Mouse (Mus musculus) heart, embryonic 14.5 days (tissue): ENCODE measurements around the gene Spata6. TPM values are rescaled to one million over a fixed set of nuclear protein-coding genes. Genes with fewer than 3 reads are reported as not detected.

Experiments used
- ATAC-seq: fragments of 200-750 bp; cut with Nextera tagmentation; 2 replicates; pipeline ENCODE4 v1.8.0; 2017; ENCODE audit warnings: low read depth, moderate TSS enrichment; ENCODE audit not compliant: insufficient number of reproducible peaks, insufficient read depth, low FRiP score
- H3K27ac ChIP-seq, 2 experiments: fragments of 200-500 bp in 1 of 2; fragments of 300-500 bp in 1 of 2; sonication (generic) in 1 of 2; replicated peaks in 1 of 2; 2 replicates each; pipeline ENCODE4 v1.5.1; 2012 to 2014; ENCODE audit warnings: low read depth in 2 of 2, low read length in 2 of 2, control low read depth in 1 of 2, mild to moderate bottlenecking in 1 of 2, mixed read lengths in 1 of 2; ENCODE audit not compliant: control insufficient read depth in 1 of 2, insufficient read depth in 1 of 2
- H3K27me3 ChIP-seq: fragments of 300-500 bp; sonication (generic); 2 replicates; pipeline ENCODE4 v1.6.1; 2014; ENCODE audit warnings: mild to moderate bottlenecking, low read length, control low read depth; ENCODE audit not compliant: control insufficient read depth, insufficient read depth
- H3K36me3 ChIP-seq: fragments of 300-500 bp; sonication (generic); 2 replicates; pipeline ENCODE4 v1.6.1; 2014; ENCODE audit warnings: mild to moderate bottlenecking, control low read depth, low read length, mixed read lengths; ENCODE audit not compliant: control insufficient read depth, insufficient read depth
- H3K4me1 ChIP-seq, 2 experiments: fragments of 200-500 bp in 1 of 2; fragments of 300-500 bp in 1 of 2; sonication (generic) in 1 of 2; 2 replicates each; pipeline ENCODE4 v1.6.1; 2012 to 2014; ENCODE audit warnings: low read length in 2 of 2, control low read depth in 1 of 2, mixed read lengths in 1 of 2; ENCODE audit not compliant: control insufficient read depth in 2 of 2, insufficient read depth in 2 of 2
- H3K4me2 ChIP-seq: fragments of 300-500 bp; sonication (generic); 2 replicates; pipeline ENCODE4 v1.6.1; 2014; ENCODE audit warnings: mild to moderate bottlenecking, low read length
- H3K4me3 ChIP-seq, 2 experiments: fragments of 200-500 bp in 1 of 2; fragments of 300-500 bp in 1 of 2; sonication (generic) in 1 of 2; 2 replicates each; pipeline ENCODE4 v1.5.1; 2012 to 2014; ENCODE audit warnings: low read length in 2 of 2, mild to moderate bottlenecking in 2 of 2, control low read depth in 1 of 2, low read depth in 1 of 2, moderate library complexity in 1 of 2; ENCODE audit not compliant: control insufficient read depth in 1 of 2, insufficient read depth in 1 of 2
- H3K9ac ChIP-seq: fragments of 300-500 bp; sonication (generic); 2 replicates; pipeline ENCODE4 v1.6.1; 2014; ENCODE audit warnings: mild to moderate bottlenecking, low read length
- H3K9me3 ChIP-seq: fragments of 300-500 bp; sonication (generic); 2 replicates; pipeline ENCODE4 v1.6.1; 2016; ENCODE audit warnings: low read length, control low read depth; ENCODE audit not compliant: control insufficient read depth
- WGBS: fragments of 180-500 bp; shearing (Covaris S2); extraction: QIAGEN DNeasy Blood & Tissue Kit; methylation state at CpG from one replicate; pipeline ENCODE4 v1.1.7; 2014; 5-methylcytosine and 5-hydroxymethylcytosine counted together
- polyA plus RNA-seq: library from polyadenylated mRNA; unstranded; fragments of >200 nt; fragmentation: Nextera tagmentation; extraction: Ambion mirVana; gene quantifications from 2 replicates; pipeline ENCODE4 v1.2.1, GENCODE M21; 2014

Spata6 gene
- polyA plus RNA-seq, 1 experiment from 2014 or later = 20.1 TPM

GRCm38 (mm10) chr4:111685951-111686350 is 33.8 kb upstream of the Spata6 start:
- peaks cover 5 to 7% of the 10 kb centered on the region in 2 experiments; a peak in 3 of 4 replicates for H3K4me1 ChIP-seq
- no peak overlapping the region for H3K9ac ChIP-seq
- H3K36me3 ChIP-seq = no peaks in the 10 kb centered on the region
- no peak overlapping the region for H3K27ac ChIP-seq
- ATAC-seq = no peak
- WGBS = 81% methylated on average over 2 of the region's 2 CpGs
- no peak overlapping the region for H3K4me2 ChIP-seq
- no peak overlapping the region for H3K4me3 ChIP-seq
- H3K27me3 ChIP-seq = no peaks in the 10 kb centered on the region
- no peaks in the 10 kb centered on the region for H3K9me3 ChIP-seq

- H3K4me2 ChIP-seq = peak overlapping the region; percentile 76
- no peak for ATAC-seq
- WGBS = 8% methylated on average over 9 of the region's 9 CpGs
- peaks cover 7 to 11% of the 10 kb centered on the region in 2 experiments; a peak in 3 of 4 replicates for H3K4me1 ChIP-seq
- H3K27ac ChIP-seq = no peak overlapping the region
- no peaks in the 10 kb centered on the region for H3K36me3 ChIP-seq
- peak overlapping the region; percentile 22; the same call in 1 of the 2 replicates for H3K9ac ChIP-seq
- peak overlapping the region; percentile 17 to 29; a peak in 2 of 4 replicates for H3K4me3 ChIP-seq
- H3K27me3 ChIP-seq = no peaks in the 10 kb centered on the region
- H3K9me3 ChIP-seq = no peaks in the 10 kb centered on the region
These were observed 32.8 kb upstream of the Spata6 start for GRCm38 (mm10) chr4:111686951-111687350.

GRCm38 (mm10) chr4:111687613-111688012 is 32.2 kb upstream of the Spata6 start:
- no peaks in the 10 kb centered on the region for H3K27me3 ChIP-seq
- no peaks in the 10 kb centered on the region for H3K36me3 ChIP-seq
- H3K4me1 ChIP-seq = peaks cover 7 to 11% of the 10 kb centered on the region in 2 experiments; a peak in 3 of 4 replicates
- H3K27ac ChIP-seq = no peak overlapping the region
- H3K9me3 ChIP-seq = no peaks in the 10 kb centered on the region
- peak overlapping the region; percentile 76 for H3K4me2 ChIP-seq
- ATAC-seq = no peak
- H3K4me3 ChIP-seq = peak overlapping the region; percentile 19 to 29; a peak in 3 of 4 replicates
- peak overlapping the region; percentile 51; the same call in 1 of the 2 replicates for H3K9ac ChIP-seq
- WGBS = 10% methylated on average over 6 of the region's 6 CpGs

- H3K27me3 ChIP-seq = no peaks in the 10 kb centered on the region
- ATAC-seq = 0 out of 2 replicates have a peak, but pooled peaks have one; percentile 75
- 41% methylated on average over 5 of the region's 5 CpGs for WGBS
These were observed 28.7 kb upstream of the Spata6 start for GRCm38 (mm10) chr4:111691057-111691543.

GRCm38 (mm10) chr4:111701381-111701780 is 18.4 kb upstream of the Spata6 start:
- WGBS = 31% methylated on average over 1 of the region's 1 CpGs
- H3K9me3 ChIP-seq = no peaks in the 10 kb centered on the region
- H3K27ac ChIP-seq = no peak overlapping the region
- no peak overlapping the region for H3K4me3 ChIP-seq
- H3K4me2 ChIP-seq = no peak overlapping the region
- no peaks in the 10 kb centered on the region for H3K36me3 ChIP-seq
- no peak for ATAC-seq
- no peaks in the 10 kb centered on the region for H3K27me3 ChIP-seq
- H3K9ac ChIP-seq = no peak overlapping the region
- H3K4me1 ChIP-seq = 0 out of 4 replicates have a peak, but pooled peaks cover 0 to 4% of the 10 kb centered on the region in 2 experiments

More at GRCm38 (mm10) chr4:111691057-111691543, 28.7 kb upstream of the Spata6 start:
- Histone ChIP-seq H3K9me3 (no peaks in the 10 kb centered on the region), H3K4me1 (peaks cover 7 to 11% of the 10 kb centered on the region in 2 experiments; a peak in 3 of 4 replicates), H3K4me2 (no peak overlapping the region; the same call in 1 of the 2 replicates), H3K36me3 (no peaks in the 10 kb centered on the region), H3K27ac (peak overlapping the region in 1 of 2 experiments; percentile 4; a peak in 2 of 4 replicates), H3K9ac (no peak overlapping the region), H3K4me3 (no peak overlapping the region)

GRCm38 (mm10) chr4:111704126-111704525 is 15.7 kb upstream of the Spata6 start:
- no peak overlapping the region for H3K27ac ChIP-seq
- no peaks in the 10 kb centered on the region for H3K27me3 ChIP-seq
- no peaks in the 10 kb centered on the region for H3K36me3 ChIP-seq
- no peak overlapping the region for H3K4me2 ChIP-seq
- 91% methylated on average over 2 of the region's 2 CpGs for WGBS
- no peak overlapping the region for H3K9ac ChIP-seq
- no peaks in the 10 kb centered on the region for H3K9me3 ChIP-seq
- no peak overlapping the region for H3K4me3 ChIP-seq
- 0 out of 4 replicates have a peak, but pooled peaks cover 0 to 4% of the 10 kb centered on the region in 2 experiments for H3K4me1 ChIP-seq
- ATAC-seq = no peak

- no peak for ATAC-seq
- no peak overlapping the region for H3K4me2 ChIP-seq
- WGBS = 77% methylated on average over 3 of the region's 3 CpGs
- no peaks in the 10 kb centered on the region for H3K27me3 ChIP-seq
- 0 out of 4 replicates have a peak, but pooled peaks cover 0 to 4% of the 10 kb centered on the region in 2 experiments for H3K4me1 ChIP-seq
- no peak overlapping the region for H3K9ac ChIP-seq
- H3K9me3 ChIP-seq = no peaks in the 10 kb centered on the region
- H3K36me3 ChIP-seq = no peaks in the 10 kb centered on the region
- H3K4me3 ChIP-seq = no peak overlapping the region
- no peak overlapping the region for H3K27ac ChIP-seq
These were observed 14.8 kb upstream of the Spata6 start for GRCm38 (mm10) chr4:111704975-111705374.
